Mouse (Mus musculus) liver, embryonic 14.5 days (tissue): Measurements from ENCODE around the gene Pi4kb. TPM values are rescaled to one million over a fixed set of nuclear protein-coding genes. Genes with fewer than 3 reads are reported as not detected.

ENCODE experiments used
- ATAC-seq: fragments of 200-750 bp; cut with Nextera tagmentation; 2 replicates; pipeline ENCODE4 v1.8.0; 2017; ENCODE audit warnings: moderate number of reproducible peaks, mild to moderate bottlenecking, moderate library complexity; ENCODE audit not compliant: insufficient read depth
- DNase-seq, 3 experiments: peaks; one replicate each; pipeline ENCODE4 v3.0.0-alpha.2; 2012 to 2013; ENCODE audit warnings: low read depth in 3 of 3, low spot score in 3 of 3
- H3K27ac ChIP-seq: fragments of 300-500 bp; sonication (generic); 2 replicates; pipeline ENCODE4 v1.5.1; 2014; ENCODE audit warnings: moderate library complexity, mild to moderate bottlenecking, control low read depth, inconsistent platforms
- H3K27me3 ChIP-seq: fragments of 300-500 bp; sonication (generic); 2 replicates; pipeline ENCODE4 v1.6.1; 2014; ENCODE audit warnings: mild to moderate bottlenecking, low read length, moderate library complexity; ENCODE audit not compliant: control insufficient read depth, insufficient read depth
- H3K36me3 ChIP-seq: fragments of 300-500 bp; sonication (generic); replicated peaks from 2 replicates; pipeline ENCODE4 v1.6.1; 2014; ENCODE audit warnings: low read depth; ENCODE audit not compliant: control insufficient read depth, insufficient read depth
- H3K4me1 ChIP-seq, 2 experiments: fragments of 200-500 bp in 1 of 2; fragments of 300-500 bp in 1 of 2; sonication (generic) in 1 of 2; replicated peaks; 2 replicates each; pipeline ENCODE4 v1.6.1; 2012 to 2014; ENCODE audit warnings: antibody characterized with exemption in 1 of 2, inconsistent platforms in 1 of 2, low read length in 1 of 2; ENCODE audit not compliant: control insufficient read depth in 2 of 2, insufficient read depth in 2 of 2
- H3K4me2 ChIP-seq: fragments of 300-500 bp; sonication (generic); 2 replicates; pipeline ENCODE4 v1.6.1; 2014; ENCODE audit warnings: low read depth, mild to moderate bottlenecking, control low read depth, moderate library complexity
- H3K4me3 ChIP-seq, 2 experiments: fragments of 200-500 bp in 1 of 2; fragments of 300-500 bp in 1 of 2; sonication (generic) in 1 of 2; 2 replicates each; pipeline ENCODE4 v1.5.1; 2012 to 2014; ENCODE audit warnings: low read depth in 2 of 2, low read length in 2 of 2, mild to moderate bottlenecking in 2 of 2, control low read depth in 1 of 2, inconsistent platforms in 1 of 2, moderate library complexity in 1 of 2; ENCODE audit not compliant: insufficient read depth in 1 of 2
- H3K9ac ChIP-seq: fragments of 300-500 bp; sonication (generic); replicated peaks from 2 replicates; pipeline ENCODE4 v1.6.1; 2014; ENCODE audit warnings: mild to moderate bottlenecking, control low read depth, moderate library complexity
- H3K9me3 ChIP-seq: fragments of 300-500 bp; sonication (generic); 2 replicates; pipeline ENCODE4 v1.6.1; 2016; ENCODE audit warnings: low read length, mixed read lengths; ENCODE audit not compliant: control insufficient read depth
- CTCF ChIP-seq: IDR thresholded peaks from 2 replicates; pipeline ENCODE4 v1.5.1; 2016; ENCODE audit warnings: antibody characterized with exemption, low read depth, control low read depth
- EP300 ChIP-seq: IDR thresholded peaks from 2 replicates; pipeline ENCODE4 v1.6.1; 2016; ENCODE audit warnings: antibody characterized with exemption, low read depth
- WGBS: fragments of 180-500 bp; shearing (Covaris S2); extraction: QIAGEN DNeasy Blood & Tissue Kit; methylation state at CpG from one replicate; pipeline ENCODE4 v1.1.7; 2014; ENCODE audit not compliant: insufficient replicate concordance; 5-methylcytosine and 5-hydroxymethylcytosine counted together
- polyA plus RNA-seq, 2 experiments: library from polyadenylated mRNA; depleted of rRNA in 1 of 2; stranded (reverse) in 1 of 2; unstranded in 1 of 2; fragments of >200 nt; fragmentation: Nextera tagmentation in 1 of 2; extraction: Ambion mirVana in 1 of 2; gene quantifications; 2 replicates each; pipeline versions ENCODE4 v1.2.1 to v1.2.3; 2012 to 2014

Pi4kb gene
- polyA plus RNA-seq, 2 experiments, result 10.0 to 14.0 TPM

DNA sequence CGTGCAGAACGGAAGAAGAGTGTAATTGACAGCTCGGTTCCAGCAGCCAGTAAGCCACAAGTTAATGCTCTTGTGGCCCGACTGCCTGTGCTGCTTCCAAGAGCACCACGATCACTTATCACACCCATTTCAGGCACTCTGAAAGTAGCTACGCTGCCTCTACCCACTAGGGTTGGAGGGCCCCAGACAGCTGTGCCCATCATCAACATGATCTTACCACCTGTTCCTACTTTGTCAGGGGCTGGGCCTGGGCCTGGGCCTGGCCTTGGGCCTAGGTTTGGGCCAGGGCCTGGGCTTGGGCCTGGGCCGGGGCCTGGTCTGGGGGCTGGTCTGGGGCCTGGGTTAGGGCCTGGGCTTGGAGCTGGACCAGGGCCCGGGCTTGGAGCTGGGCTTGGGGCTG is 16.2 kb upstream of the Pi4kb start:
- Histone ChIP-seq H3K36me3 (no peaks in the 10 kb centered on the region), H3K9ac (no peak overlapping the region), H3K9me3 (no peaks in the 10 kb centered on the region), H3K27ac (no peak overlapping the region), H3K4me2 (no peak overlapping the region), H3K27me3 (no peaks in the 10 kb centered on the region), H3K4me3 (no peak overlapping the region), H3K4me1 (peaks cover 2 to 5% of the 10 kb centered on the region in 2 experiments; a peak in 3 of 4 replicates)
- TF ChIP-seq EP300 (no peak), CTCF (no peak)
- ATAC-seq (no peak), DNase-seq (no peak)
- 54% methylated on average over 8 of the region's 8 CpGs for WGBS

DNA sequence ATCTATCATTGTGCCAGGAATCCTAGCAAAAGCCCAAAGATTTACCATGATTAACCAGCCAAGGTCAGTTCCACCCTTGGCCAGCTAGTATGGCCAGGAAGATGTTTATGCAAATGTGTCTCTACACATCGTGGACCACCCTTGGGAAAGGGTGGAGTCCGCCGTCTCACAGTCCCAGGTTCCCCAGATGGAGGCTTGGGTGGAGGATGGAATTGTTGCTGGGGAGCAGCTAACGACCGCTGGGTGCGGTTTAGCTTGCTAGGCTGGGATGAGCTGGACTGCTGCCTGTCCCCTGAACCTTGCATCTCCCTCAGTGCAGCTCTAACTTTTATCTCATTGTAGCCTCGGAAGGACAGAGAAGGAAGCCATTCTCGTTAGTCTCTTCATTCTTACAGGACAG is 14.7 kb upstream of the Pi4kb start:
- 60% methylated on average over 8 of the region's 8 CpGs for WGBS
- TF ChIP-seq CTCF (no peak), EP300 (no peak)
- Histone ChIP-seq H3K4me3 (no peak overlapping the region), H3K4me1 (0 out of 4 replicates have a peak, but pooled peaks cover 0 to 3% of the 10 kb centered on the region in 2 experiments), H3K4me2 (no peak overlapping the region), H3K9me3 (no peaks in the 10 kb centered on the region), H3K36me3 (no peaks in the 10 kb centered on the region), H3K9ac (no peak overlapping the region), H3K27ac (no peak overlapping the region), H3K27me3 (no peaks in the 10 kb centered on the region)
- DNase-seq (no peak), ATAC-seq (no peak)

DNA sequence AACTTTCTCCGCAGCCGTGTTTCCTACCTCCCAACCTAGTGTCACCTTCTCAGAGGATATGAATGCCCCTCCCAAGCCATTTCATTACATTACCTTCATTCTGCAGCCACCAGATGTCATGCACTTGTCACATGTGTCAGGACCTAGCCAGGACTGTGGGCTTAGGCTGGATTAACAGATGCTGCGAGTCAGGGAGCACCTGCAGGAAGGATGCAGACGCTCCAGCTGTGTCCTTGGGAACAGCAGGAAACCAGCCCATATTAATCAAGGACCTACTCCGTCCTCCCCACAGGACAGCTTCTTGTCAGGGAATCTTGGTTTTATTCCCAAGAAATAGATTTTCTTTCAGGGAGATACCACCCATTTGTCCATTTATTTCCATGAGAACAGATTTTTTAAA is 14.2 kb upstream of the Pi4kb start:
- no peak for TF ChIP-seq CTCF
- TF ChIP-seq EP300, result no peak
- DNase-seq (no peak), ATAC-seq (no peak)
- WGBS, result 61% methylated on average over 5 of the region's 5 CpGs
- no peaks in the 10 kb centered on the region for H3K4me1 ChIP-seq
- H3K36me3 ChIP-seq, result no peaks in the 10 kb centered on the region
- no peaks in the 10 kb centered on the region for H3K9me3 ChIP-seq
- no peak overlapping the region for H3K9ac ChIP-seq
- H3K27ac ChIP-seq, result no peak overlapping the region
- H3K27me3 ChIP-seq, result no peaks in the 10 kb centered on the region
- H3K4me3 ChIP-seq, result no peak overlapping the region
- no peak overlapping the region for H3K4me2 ChIP-seq

DNA sequence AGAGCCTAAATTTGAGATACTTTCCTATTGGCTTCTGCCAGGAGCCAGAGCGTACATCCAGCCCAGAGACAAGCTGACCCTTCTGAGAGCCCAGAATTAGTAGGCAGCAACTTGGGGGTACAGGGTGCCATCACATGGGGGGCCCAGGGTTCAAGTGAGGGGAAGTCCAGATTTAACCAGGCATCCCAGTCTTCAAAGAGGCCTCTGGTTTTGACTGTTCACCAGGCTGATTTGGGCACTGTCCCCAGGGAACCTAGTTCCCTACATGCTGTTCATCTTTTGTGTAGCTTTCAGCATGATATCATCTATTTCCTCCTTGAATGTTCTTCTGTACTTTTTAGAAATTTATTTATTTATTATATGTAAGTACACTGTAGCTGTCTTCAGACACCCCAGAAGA is 9.5 kb upstream of the Pi4kb start:
- H3K9ac ChIP-seq, result no peak overlapping the region
- no peaks in the 10 kb centered on the region for H3K9me3 ChIP-seq
- ATAC-seq (no peak), DNase-seq (no peak)
- no peaks in the 10 kb centered on the region for H3K27me3 ChIP-seq
- TF ChIP-seq CTCF (no peak), EP300 (no peak)
- WGBS, result 90% methylated on average over 1 of the region's 1 CpGs
- H3K36me3 ChIP-seq, result no peaks in the 10 kb centered on the region
- H3K4me2 ChIP-seq, result no peak overlapping the region
- no peak overlapping the region for H3K4me3 ChIP-seq
- H3K27ac ChIP-seq, result no peak overlapping the region
- H3K4me1 ChIP-seq, result no peaks in the 10 kb centered on the region

GRCm38 (mm10) chr3:94965878-94966277 is 8.7 kb upstream of the Pi4kb start:
- ATAC-seq (no peak), DNase-seq (no peak)
- Histone ChIP-seq H3K4me2 (no peak overlapping the region), H3K36me3 (no peaks in the 10 kb centered on the region), H3K4me3 (no peak overlapping the region), H3K27ac (no peak overlapping the region), H3K9me3 (no peaks in the 10 kb centered on the region), H3K4me1 (no peaks in the 10 kb centered on the region), H3K9ac (no peak overlapping the region), H3K27me3 (no peaks in the 10 kb centered on the region)
- WGBS, result 50% methylated on average over 1 of the region's 1 CpGs
- TF ChIP-seq CTCF (no peak), EP300 (no peak)
